Mouse (Mus musculus): ENCODE measurements around the gene Lrp11.

GRCm38 (mm10) chr10:7630286-7630685 lies 40.7 kb downstream of the Lrp11 start:
- TF ChIP-seq POLR2A (IDR thresholded peaks at IDR 0.05; ENCODE audit: low read depth, low read length): no peak
- TF ChIP-seq CTCF (IDR thresholded peaks at IDR 0.05; ENCODE audit: extremely low read depth, insufficient read depth, insufficient read length, insufficient replicate concordance): no peak

Data from spleen, adult 2 months (tissue).